Mouse (Mus musculus) ES-E14 (cell line): ENCODE data around the gene Vps37b.

ENCODE experiments used
- CHD2 ChIP-seq: IDR thresholded peaks from 2 replicates; pipeline ENCODE4 v1.6.1; 2014; ENCODE audit warnings: mild to moderate bottlenecking, low read depth, low read length, inconsistent platforms
- MAFK ChIP-seq: IDR thresholded peaks from 2 replicates; pipeline ENCODE4 v1.6.1; 2014; ENCODE audit warnings: mild to moderate bottlenecking, low read depth, low read length, inconsistent platforms; ENCODE audit not compliant: insufficient read depth
- ZNF384 ChIP-seq: IDR thresholded peaks from 2 replicates; pipeline ENCODE4 v1.6.1; 2012; ENCODE audit warnings: low read depth, low read length, inconsistent platforms

DNA sequence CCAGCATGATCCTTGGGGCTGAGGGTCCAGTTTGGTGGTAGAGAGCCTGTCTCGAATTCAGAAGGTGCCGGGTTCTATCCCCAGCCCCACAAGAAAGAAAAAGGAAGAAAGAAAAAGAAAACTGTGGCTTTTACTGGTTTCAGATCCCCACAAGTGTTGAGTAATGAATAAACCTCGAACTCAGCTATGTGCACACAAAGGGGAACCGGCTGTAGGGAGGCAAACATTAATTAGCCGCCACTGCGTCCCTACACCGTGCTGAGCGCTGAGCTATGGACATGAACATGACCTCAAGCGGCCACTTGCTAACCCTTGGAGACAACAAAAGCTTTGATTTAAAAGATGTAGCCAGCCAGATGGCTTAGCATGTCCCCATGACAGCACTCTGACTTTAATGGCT lies 6.9 kb downstream of the Vps37b start:
- no peak for TF ChIP-seq ZNF384
- no peak for TF ChIP-seq CHD2
- no peak for TF ChIP-seq MAFK
